Mouse (Mus musculus) embryo, embryonic 10 days (tissue): ENCODE results near the gene Scaf11.

Source experiments
- DNase-seq: peaks from one replicate; pipeline ENCODE4 v3.0.0-alpha.2; 2015; ENCODE audit warnings: low spot score

Gene Scaf11

GRCm38 (mm10) chr15:96396641-96397344, 63.9 kb downstream of the Scaf11 start:
- DNase-seq = no peak

- DNase-seq = no peak
Observed at GRCm38 (mm10) chr15:96395071-96395470, 65.6 kb downstream of the Scaf11 start.

- DNase-seq = no peak
Observed at GRCm38 (mm10) chr15:96392878-96393277, 67.8 kb downstream of the Scaf11 start.

- DNase-seq = no peak
Observed at GRCm38 (mm10) chr15:96388565-96388964, 72.1 kb downstream of the Scaf11 start.

- no peak for DNase-seq
Observed at GRCm38 (mm10) chr15:96382223-96382622, 78.4 kb downstream of the Scaf11 start.

GRCm38 (mm10) chr15:96377701-96378100, 82.9 kb downstream of the Scaf11 start:
- DNase-seq = no peak

- DNase-seq = no peak
Observed at GRCm38 (mm10) chr15:96377263-96377662, 83.4 kb downstream of the Scaf11 start.

- no peak for DNase-seq
Observed at GRCm38 (mm10) chr15:96376214-96376613, 84.4 kb downstream of the Scaf11 start.

GRCm38 (mm10) chr15:96373161-96373560, 87.5 kb downstream of the Scaf11 start:
- no peak for DNase-seq

GRCm38 (mm10) chr15:96372628-96373027, 88.0 kb downstream of the Scaf11 start:
- no peak for DNase-seq

GRCm38 (mm10) chr15:96371311-96371710, 89.3 kb downstream of the Scaf11 start:
- DNase-seq = no peak

- no peak for DNase-seq
Observed at GRCm38 (mm10) chr15:96366176-96366963, 94.3 kb downstream of the Scaf11 start.

GRCm38 (mm10) chr15:96365351-96365750, 95.3 kb downstream of the Scaf11 start:
- DNase-seq = no peak
